Mouse (Mus musculus) embryonic fibroblast, embryonic 13.5 days (primary cell): ENCODE measurements around the gene Smarcd3.

ENCODE experiments used
- CTCF ChIP-seq: IDR thresholded peaks from 2 replicates; pipeline ENCODE4 v1.5.1; 2011; ENCODE audit warnings: mild to moderate bottlenecking, control low read depth, low read length, moderate library complexity, borderline replicate concordance; ENCODE audit not compliant: insufficient read depth
- POLR2A ChIP-seq: IDR thresholded peaks from 2 replicates; pipeline ENCODE4 v1.6.1; 2011; ENCODE audit warnings: low read depth, mild to moderate bottlenecking, control low read depth, low read length, moderate library complexity

GRCm38 (mm10) chr5:24659708-24660423 lies 35.7 kb upstream of the Smarcd3 start:
- TF ChIP-seq CTCF (no peak), POLR2A (no peak)
